Mouse (Mus musculus): ENCODE data around the gene Hist1h3c.
A peak's percentile ranks its signal among the peaks of the same experiment; 100 is the strongest.
"Not testable (repeated sequence)": the region's sequence is repeated elsewhere in the genome, so short reads cannot be mapped to it uniquely, and the experiment has no call there.

The Hist1h3c gene

DNA sequence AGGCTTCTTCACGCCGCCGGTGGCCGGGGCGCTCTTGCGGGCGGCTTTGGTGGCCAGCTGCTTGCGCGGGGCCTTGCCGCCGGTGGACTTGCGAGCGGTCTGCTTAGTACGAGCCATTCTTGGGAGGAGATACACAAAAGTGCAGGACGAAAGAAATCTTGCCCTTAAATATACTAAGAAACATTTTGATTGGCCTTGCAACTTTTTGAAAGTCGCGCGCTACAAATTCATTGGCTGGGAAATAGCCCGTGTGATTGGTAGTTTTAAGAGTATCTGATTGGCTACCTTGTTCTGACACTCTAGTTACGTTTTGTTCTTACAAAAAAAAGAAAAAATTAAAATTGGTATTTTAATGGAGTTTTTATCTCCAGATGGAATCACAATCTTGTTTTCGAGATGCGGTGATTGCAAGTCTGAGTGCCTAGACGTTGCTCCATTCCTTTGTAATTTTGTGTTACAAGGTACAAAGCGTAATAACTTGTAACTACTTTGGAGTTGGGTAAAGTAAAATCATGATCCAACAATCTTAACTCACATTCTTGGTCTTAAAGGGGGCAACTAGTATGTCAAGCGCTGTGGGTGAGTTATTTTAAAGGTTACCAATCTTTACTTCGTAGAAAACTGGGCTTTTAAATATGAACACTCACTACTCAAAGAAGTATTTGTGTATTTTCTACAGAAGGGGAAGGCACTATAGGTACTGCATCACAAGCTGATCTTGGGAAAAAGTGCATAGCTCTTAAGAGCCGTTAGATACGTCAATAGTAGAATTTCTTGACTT, at the start of gene Hist1h3c:
Gene Hist1h3c (minus strand): TSS at position 222 of the 781 bp plus-strand sequence.
- peak; percentile 80 for DNase-seq (ENCODE audit: low spot score)

DNA sequence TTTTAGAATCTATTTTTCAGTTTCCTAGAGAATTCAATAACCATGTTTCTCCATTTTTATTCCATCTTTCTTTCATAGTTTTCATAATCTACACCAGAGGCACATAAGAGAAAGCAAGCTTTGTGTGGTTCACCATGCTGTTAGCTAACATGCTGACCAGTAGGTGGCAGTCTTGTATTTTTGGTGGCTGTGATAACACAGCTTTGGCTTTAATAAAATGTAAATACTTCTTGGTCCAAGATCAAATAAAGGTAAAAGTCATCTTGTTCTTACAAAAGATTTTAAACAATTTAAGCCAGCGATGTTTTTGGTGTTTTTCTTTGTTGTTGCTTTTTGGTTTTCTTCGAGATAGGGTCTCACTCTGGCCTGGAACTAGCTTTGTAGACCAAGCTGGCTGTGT, 47.1 kb upstream of the Hist1h3c start:
- no peak for DNase-seq (ENCODE audit: low spot score)

DNA sequence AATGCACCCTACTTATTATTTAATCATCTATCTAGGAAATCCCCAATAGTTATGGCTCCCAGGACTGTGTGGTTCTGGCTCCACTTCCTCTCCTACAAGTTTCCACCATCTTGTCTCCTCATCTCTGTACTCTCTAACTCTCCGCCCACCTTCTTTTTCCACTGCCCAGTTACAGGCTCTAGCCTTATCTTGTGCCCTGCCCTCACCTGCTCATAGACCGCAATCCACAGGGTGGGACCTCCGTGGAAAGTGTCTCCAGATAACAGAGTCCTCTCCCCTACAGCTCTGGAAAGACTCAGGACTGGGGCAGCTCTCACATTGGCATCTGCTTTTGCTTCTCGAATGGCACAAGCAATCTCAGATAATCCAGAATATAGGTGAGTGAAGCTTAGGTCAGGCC, 33.6 kb upstream of the Hist1h3c start:
- DNase-seq (ENCODE audit: low spot score): no peak

DNA sequence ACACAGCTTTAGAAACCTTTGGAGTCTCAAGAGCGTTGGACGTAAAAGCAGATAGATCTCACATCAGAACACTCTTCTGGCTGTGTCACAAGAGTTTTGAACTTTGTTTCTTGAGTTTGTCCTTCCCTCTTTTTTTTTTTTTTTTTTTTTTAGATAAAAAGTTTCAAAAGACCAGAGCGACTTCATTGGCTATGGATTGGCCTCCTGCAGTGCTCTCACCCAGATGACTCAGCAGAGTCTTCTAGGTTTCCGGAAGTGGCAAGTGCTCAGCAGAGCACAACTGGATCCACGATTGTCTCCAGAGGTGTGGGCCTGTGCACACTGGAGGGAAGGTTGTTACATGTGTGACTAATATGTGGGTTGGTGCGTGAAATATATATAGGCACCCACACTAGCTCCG, 32.9 kb upstream of the Hist1h3c start:
- no peak for DNase-seq (ENCODE audit: low spot score)

DNA sequence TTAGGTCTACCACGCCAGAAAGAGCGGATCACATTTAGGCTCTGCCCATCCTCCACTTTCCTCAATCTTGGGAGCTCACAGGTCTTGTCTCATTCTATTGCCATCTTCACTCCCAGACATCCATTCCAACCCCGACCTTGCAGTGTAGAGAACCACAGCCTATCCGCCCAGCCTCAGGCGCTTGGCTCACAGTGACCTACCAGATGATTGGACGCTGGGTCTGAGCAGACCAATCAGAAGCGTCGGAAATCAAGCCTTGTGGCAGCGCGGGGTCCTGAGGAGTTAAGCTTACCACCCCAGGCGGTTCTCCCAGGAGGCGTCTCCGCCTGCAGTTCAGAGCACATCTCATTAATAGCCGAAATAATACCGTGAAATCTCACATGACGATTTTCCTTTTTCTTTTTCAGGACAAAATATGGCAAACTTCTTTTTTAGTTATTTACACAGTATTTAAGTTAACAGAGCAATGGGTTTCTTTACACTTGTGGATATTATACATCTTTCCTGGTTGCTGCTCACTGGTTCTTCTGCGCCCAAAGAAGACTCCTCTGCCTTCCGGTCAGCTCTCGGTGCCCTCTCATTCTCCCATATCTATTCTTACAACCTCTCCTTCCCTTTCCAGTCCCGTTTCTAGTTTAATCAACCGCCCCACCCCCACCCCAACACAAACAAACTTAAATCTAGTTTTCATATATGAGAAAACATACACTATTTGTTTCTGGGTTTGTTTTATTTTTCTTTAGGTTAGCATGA, 27.3 kb upstream of the Hist1h3c start:
- DNase-seq (ENCODE audit: low spot score): no peak

DNA sequence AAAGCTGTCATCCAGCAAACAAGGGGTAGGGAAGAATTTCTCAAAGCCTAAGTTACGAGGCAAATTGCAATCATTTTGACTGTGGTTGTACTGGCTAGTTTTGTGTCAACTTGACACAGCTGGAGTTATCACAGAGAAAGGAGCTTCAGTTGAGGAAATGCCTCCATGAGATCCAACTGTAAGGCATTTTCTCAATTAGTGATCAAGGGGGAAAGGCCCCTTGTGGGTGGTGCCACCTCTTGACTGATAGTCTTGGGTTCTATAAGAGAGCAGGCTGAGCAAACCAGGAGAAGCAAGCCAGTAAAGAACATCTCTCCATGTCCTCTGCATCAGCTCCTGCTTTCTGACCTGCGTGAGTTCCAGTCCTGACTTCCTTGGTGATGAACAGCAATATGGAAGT, 24.2 kb upstream of the Hist1h3c start, which contains the start of gene Trim38:
Gene Trim38 (plus strand): TSS at position 301 of the 400 bp plus-strand sequence.
- not testable (repeated sequence) for DNase-seq (ENCODE audit: low spot score)

DNA sequence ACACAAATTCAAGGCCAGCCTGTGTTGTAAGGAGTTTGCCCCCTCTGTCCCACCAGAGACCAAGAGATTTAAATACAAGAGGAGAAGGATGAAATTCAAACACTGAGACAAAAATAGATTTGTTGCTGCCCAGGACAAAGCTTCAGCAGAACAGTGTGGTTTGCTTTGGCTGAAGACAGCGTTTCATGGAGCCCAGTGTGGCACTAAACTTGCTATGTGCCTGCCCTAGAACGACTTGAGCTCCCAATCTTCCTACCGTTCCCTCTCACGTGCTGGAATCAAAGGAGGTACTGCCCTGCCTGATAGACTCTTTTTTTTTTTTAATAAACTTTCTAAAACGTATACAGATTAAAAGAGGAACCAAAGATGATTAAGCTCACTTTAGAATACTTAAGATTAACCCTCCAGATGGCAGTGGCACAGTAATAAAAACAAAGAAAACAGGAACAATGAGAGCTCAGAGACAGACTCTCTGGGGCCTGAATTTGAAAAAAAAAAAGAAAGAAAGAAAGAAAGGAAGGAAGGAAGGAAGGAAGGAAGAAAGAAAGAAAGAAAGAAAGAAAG, 23.5 kb upstream of the Hist1h3c start:
- no peak for DNase-seq (ENCODE audit: low spot score)

DNA sequence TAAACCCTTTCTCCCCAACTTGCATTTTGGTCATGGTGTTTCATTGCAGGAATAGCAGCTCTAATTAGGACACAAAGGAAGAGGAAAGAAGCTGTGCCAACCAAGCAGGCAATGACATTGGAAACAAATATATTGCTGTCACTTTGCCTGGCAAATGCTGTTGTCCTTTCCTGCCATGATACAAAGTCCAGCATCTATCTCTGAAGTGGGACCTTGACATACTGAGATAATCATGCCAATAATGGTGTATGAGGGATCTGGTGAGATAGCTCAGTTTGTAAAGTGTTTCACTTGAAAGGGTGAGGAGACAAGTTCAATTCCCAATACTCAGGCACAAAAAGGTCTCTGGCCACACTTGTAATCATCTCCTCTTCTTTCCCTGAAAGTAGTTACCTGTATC, 21.4 kb upstream of the Hist1h3c start:
- no peak for DNase-seq (ENCODE audit: low spot score)

DNA sequence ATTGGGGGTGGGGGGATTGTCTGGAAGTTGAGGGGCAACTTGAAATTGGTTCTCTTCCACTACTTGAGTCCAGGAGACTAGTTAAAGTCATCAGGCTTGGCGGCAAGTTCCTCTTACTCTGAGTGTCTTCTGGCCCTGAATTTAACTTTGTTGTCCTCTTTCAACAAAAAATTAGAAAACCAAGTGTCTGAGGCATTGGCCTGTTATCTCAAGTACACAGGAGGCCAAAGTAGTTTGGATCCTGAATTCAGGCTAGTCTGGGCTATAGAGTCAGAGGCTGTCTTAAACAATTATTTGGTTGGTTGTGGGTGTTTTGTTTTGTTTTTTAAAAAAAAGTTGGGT, 19.7 kb upstream of the Hist1h3c start:
- no peak for DNase-seq (ENCODE audit: low spot score)

DNA sequence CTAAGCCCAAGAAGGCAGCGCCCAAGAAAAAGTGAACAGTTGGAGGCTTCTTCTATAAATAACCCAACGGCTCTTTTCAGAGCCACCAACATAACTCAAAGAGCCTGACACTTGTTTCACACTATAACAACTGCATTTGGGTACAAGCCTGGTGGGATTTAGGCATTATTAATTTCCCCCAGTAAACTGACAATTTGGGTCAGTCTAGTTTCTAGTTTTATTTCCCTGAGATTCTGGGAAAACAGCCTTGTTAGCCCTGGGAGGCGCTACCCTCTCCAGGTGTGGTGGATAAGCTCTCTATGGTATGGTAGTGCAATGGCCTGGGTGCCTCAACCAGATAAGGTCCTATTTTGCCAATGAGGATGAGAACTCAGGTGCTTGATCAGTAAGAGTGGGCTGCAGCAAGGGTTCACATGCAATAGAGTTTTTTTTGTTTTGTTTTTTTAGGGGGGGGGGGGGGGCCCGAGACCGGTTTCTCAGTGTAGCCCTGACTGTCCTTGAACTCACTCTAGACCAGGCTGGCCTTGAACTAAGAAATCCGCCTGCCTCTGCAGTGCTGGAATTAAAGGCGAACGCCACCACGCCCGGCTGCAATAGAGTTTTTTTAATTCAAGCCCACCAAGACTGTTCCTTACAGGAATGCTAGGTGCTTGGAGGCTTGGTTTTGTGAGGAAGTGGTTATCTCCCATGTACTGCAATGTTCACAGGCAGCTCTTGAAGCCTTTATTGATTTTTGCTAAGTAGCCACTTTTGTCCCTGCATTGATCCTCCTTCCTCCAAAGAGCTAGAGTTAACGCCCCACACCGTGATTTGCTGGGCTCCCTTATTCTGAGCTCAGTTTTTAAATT, 19.1 kb upstream of the Hist1h3c start:
- no peak for DNase-seq (ENCODE audit: low spot score)

DNA sequence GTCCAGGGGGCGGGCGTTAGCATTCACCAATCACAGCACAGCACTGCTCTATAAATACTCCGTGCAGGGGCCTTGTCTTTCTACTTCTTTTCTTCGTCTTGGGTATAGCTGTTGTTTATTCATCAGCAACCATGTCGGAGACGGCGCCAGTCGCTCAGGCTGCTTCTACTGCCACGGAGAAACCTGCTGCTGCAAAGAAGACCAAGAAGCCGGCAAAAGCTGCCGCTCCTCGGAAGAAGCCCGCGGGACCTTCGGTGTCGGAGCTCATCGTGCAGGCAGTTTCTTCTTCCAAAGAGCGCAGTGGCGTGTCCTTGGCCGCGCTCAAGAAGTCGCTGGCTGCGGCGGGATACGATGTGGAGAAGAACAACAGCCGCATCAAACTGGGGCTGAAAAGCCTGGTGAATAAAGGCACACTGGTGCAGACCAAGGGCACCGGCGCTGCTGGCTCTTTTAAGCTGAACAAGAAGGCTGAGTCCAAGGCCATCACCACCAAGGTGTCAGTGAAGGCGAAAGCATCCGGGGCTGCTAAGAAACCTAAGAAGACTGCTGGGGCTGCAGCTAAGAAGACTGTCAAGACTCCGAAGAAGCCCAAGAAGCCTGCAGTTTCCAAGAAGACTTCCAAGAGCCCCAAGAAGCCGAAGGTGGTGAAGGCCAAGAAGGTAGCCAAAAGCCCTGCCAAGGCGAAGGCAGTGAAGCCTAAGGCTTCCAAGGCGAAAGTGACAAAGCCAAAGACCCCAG, 18.4 kb upstream of the Hist1h3c start, which contains the start of gene Hist1h1a:
Gene Hist1h1a (plus strand): TSS at position 81 of the 738 bp plus-strand sequence.
- peak; percentile 92 for DNase-seq (ENCODE audit: low spot score)

DNA sequence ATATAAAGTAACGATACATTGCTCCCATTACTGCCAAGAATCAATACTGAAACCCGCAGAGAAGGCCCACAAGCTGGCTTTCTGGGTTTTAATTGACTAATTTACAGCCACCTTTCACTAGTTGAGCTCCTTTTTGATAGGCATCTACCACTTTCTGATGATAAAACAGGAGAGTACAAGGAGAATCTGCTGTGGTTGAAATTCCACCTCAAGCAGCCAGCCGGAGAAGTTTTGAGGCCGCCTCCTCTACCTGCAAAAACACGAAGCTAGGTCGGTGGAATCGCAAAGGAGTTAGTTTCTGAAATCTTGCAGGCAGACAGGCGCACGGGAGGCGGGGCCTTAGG, 17.8 kb upstream of the Hist1h3c start:
- DNase-seq (ENCODE audit: low spot score): no peak

DNA sequence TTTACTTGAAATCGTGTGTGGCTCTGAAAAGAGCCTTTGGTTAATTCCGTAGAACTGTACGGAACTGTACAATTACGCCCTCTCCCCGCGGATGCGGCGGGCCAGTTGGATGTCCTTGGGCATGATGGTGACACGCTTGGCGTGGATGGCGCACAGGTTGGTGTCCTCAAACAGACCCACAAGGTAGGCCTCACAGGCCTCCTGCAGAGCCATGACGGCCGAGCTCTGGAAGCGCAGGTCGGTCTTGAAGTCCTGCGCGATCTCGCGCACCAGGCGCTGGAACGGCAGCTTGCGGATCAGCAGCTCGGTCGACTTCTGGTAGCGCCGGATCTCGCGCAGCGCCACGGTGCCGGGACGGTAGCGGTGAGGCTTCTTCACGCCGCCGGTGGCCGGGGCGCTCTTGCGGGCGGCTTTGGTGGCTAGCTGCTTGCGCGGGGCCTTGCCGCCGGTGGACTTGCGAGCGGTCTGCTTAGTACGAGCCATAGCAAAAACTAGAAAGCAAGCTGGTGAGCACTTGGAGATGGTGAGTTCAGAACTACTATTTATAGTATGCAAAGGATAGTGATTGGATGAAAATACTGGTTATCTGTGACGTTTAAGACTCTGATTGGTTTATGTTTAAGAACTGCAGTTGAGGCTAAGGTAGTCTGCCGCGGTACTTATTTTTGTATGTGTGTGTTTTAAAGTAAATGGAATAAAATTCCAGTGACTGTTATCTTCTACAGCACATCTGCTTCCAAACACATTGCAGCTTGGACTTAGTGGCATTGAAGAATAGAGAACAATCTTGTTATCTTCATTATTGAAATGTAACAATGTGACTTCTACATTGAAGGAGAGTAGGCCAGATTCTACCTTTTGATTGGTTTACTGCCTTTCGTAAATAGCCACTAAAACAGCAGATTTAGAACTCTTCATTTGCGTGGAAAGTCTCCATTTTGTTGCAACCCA, 16.7 kb upstream of the Hist1h3c start, which contains the start of gene Hist1h3a:
Gene Hist1h3a (minus strand): TSS at position 516 of the 951 bp plus-strand sequence.
- peak; percentile 74 for DNase-seq (ENCODE audit: low spot score)

DNA sequence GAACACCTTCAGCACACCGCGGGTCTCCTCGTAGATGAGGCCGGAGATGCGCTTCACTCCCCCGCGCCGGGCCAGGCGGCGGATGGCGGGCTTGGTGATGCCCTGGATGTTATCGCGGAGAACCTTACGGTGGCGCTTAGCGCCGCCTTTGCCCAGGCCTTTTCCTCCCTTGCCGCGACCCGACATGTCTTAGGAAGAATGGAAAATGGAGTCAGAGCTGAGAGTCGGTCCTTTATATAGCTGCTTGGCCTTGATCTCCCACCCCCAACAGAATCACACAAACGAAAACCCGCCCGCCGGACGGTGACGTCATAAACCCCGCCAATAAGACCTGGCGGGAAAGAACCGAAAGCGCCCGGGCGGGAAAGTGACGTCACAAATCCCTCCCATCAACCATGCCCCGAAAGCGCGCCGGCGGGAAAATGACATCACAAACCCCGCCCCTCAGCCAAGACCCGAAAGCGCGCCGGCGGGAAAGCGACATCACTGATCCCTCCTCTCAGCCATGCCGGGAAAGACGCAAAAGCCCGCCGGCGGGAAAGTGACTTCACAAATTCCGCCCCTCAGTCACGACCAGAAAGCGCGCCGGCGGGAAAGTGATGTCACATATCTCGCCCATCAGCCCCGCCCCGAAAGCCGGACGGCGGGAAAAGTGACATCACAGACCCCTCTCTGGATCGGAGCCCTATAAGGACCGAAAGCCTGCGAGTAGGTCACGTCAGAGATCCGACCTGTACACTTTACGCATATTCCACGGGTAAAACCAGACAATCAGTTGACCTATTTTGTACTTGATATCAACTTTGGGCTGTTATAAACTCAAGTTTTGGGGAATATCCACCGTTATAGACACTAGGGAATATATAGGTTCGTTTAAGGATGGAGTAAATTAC, 15.8 kb upstream of the Hist1h3c start, which contains the start of gene Hist1h4a:
Gene Hist1h4a (minus strand): TSS at position 259 of the 893 bp plus-strand sequence.
- DNase-seq (ENCODE audit: low spot score): peak; percentile 95

DNA sequence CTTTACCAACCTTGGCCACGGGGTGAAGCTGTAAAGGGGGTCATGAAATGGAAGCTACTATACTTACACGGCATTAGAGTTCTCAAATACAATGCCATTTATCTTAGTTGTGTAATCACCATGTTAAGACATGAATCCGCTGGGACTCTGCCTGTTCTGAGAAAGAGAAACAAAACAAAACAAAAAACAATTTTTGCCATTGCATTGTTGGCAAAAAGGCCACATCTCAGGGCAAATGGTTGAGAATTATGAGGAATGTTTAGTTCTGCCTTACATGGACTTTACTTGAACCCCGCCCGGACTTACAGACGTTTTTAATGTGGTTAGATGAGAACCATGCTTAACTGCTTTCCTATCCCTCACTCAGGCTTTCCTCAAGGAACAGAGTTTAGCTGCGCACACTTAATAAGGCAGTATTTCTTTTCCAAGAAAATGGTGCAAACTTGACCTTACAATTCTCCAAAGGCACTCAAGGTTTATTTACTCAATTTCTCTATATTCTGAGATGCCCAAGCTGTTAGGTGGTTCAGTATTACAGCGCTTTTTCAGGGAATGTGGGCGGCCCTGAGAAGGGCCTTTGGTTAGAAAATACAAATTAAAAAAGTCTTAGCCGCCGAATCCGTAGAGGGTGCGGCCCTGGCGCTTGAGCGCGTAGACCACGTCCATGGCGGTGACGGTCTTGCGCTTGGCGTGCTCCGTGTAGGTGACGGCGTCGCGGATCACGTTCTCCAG, 15.0 kb upstream of the Hist1h3c start:
- DNase-seq (ENCODE audit: low spot score): no peak

DNA sequence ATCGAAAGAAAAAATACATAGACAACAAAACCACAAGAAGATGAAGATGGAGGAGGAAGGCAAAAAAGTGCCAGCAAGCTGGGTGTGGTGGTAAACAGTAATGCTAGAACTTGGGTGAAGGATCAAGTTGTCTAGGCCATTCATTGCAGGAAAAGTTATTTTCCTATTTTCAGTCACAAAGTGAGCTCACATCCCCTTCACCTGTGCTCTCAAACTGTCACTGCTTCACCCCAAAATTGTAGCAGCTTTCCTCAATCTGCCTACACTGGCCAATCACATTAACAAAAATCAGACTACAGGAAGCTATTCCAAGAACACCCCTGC, 14.5 kb upstream of the Hist1h3c start:
- no peak for DNase-seq (ENCODE audit: low spot score)

DNA sequence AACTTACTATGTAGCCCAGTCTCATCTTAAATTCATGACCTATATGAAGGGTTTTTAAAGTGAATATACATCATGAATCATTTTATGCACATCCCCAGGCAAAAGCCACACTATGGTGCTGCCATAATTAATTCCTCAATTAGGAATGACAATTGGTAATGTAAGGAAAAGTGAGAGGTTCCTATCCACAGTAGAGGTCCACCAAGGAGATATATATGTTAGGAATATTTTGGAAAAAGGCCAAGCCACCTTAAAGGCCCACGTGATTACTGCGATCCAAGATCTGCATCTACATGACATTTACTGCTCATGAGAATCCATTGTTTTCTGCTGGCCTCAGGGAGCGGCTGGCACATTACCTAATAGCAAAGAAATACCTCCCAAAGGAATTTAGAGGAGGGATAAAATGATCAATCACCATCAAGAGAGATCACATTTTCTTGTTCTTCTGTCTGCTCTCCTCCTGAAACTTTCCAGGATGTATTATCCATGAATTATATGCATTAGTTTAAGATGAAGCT, 13.9 kb upstream of the Hist1h3c start:
- DNase-seq (ENCODE audit: low spot score): no peak

DNA sequence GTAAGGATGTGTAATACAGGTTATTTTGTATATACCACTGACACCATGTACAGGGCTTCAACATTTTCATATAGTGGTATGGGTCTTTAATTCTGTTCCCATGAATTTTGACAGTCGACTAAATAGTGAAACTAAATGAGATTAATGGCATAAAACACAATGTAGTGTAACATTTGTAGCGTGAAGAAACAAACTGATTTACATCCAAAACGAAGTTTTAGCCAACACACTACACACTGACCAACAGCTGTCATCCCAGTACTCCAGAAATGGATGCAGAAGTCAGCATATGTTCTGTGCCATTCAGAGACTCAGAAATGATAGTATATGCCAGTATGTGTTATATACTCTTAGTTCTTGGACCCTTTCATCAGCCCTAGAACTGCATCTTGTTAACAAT, 12.5 kb upstream of the Hist1h3c start:
- DNase-seq (ENCODE audit: low spot score): no peak

Data from spleen, adult 12 weeks (tissue).